Mouse (Mus musculus) testis, adult 2 months (tissue): Measurements from ENCODE around the gene Adgrg1. TPM values are rescaled to one million over a fixed set of nuclear protein-coding genes. Genes with fewer than 3 reads are reported as not detected.

ENCODE experiments used
- H3K27ac ChIP-seq: fragments of 200-500 bp; 2 replicates; pipeline ENCODE4 v1.5.1; 2012; ENCODE audit warnings: low read depth, low read length; ENCODE audit not compliant: control insufficient read depth, insufficient read depth
- H3K27me3 ChIP-seq: fragments of 200-500 bp; 2 replicates; pipeline ENCODE4 v1.6.1; 2012; ENCODE audit warnings: mild to moderate bottlenecking, low read length, moderate library complexity; ENCODE audit not compliant: control insufficient read depth, insufficient read depth
- H3K36me3 ChIP-seq: fragments of 200-500 bp; 2 replicates; pipeline ENCODE4 v1.6.1; 2012; ENCODE audit warnings: mild to moderate bottlenecking, low read length; ENCODE audit not compliant: control insufficient read depth, insufficient read depth
- H3K4me1 ChIP-seq: fragments of 200-500 bp; 2 replicates; pipeline ENCODE4 v1.6.1; 2012; ENCODE audit warnings: low read length; ENCODE audit not compliant: control insufficient read depth, insufficient read depth
- H3K4me3 ChIP-seq: fragments of 200-500 bp; 2 replicates; pipeline ENCODE4 v1.5.1; 2012; ENCODE audit warnings: low read depth, mild to moderate bottlenecking, low read length, moderate library complexity, mixed read lengths; ENCODE audit not compliant: control insufficient read depth
- CTCF ChIP-seq: fragments of 200-500 bp; IDR thresholded peaks from 2 replicates; pipeline ENCODE4 v1.5.1; 2012; ENCODE audit warnings: low read depth, mild to moderate bottlenecking, inconsistent platforms, low read length, moderate library complexity; ENCODE audit not compliant: control insufficient read depth, insufficient read depth, insufficient replicate concordance
- POLR2A ChIP-seq: fragments of 200-500 bp; IDR thresholded peaks from 2 replicates; pipeline ENCODE4 v1.6.1; 2012; ENCODE audit warnings: low read depth, mild to moderate bottlenecking, inconsistent platforms, low read length, moderate library complexity; ENCODE audit not compliant: control insufficient read depth
- polyA plus RNA-seq: library from polyadenylated mRNA; depleted of rRNA; stranded (reverse); fragments of >200 nt; gene quantifications from 2 replicates; pipeline ENCODE4 v1.2.3, GENCODE M21; 2012

Adgrg1 gene
- polyA plus RNA-seq, 1 experiment: 62.3 TPM

- H3K27ac ChIP-seq: peak overlapping the region; percentile 54; the same call in 1 of the 2 replicates
- no peaks in the 10 kb centered on the region for H3K27me3 ChIP-seq
- TF ChIP-seq CTCF (no peak; the same call in 1 of the 2 replicates), POLR2A (no peak)
- no peaks in the 10 kb centered on the region for H3K36me3 ChIP-seq
- H3K4me3 ChIP-seq: peak overlapping the region; percentile 41
- H3K4me1 ChIP-seq: peaks cover 8% of the 10 kb centered on the region
Measured at GRCm38 (mm10) chr8:94985023-94985422, 10.5 kb downstream of the Adgrg1 start.

DNA sequence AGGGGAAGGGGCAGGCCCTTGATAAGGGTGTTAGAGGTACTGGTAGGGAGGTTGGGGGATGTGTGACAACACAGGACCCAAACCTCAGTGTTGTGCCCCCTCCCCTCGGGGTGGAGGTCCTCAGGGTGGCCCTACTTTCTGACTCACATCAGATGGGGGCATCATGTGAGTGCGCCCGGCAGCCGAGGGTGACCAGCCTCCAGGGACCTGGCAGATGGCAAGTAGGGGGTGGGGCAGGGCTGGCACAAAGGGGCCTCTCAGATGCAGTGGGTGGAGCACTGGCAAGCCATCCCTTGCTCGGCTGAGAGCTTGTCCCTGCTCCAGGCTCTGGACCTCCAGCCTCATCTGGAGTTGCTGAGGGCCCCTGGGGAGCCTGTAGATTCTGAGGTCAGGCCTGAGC lies 12.1 kb downstream of the Adgrg1 start:
- TF ChIP-seq POLR2A (no peak), CTCF (no peak)
- Histone ChIP-seq H3K36me3 (no peaks in the 10 kb centered on the region), H3K4me3 (no peak overlapping the region), H3K27me3 (no peaks in the 10 kb centered on the region), H3K4me1 (peaks cover 8% of the 10 kb centered on the region), H3K27ac (no peak overlapping the region)

- Histone ChIP-seq H3K4me3 (no peak overlapping the region), H3K27ac (no peak overlapping the region), H3K36me3 (no peaks in the 10 kb centered on the region), H3K4me1 (peaks cover 11% of the 10 kb centered on the region), H3K27me3 (no peaks in the 10 kb centered on the region)
- TF ChIP-seq POLR2A: no peak
- TF ChIP-seq CTCF: no peak
Measured at GRCm38 (mm10) chr8:94987553-94987952, 13.0 kb downstream of the Adgrg1 start.

- Histone ChIP-seq H3K27ac (no peak overlapping the region), H3K4me1 (peaks cover 13% of the 10 kb centered on the region), H3K27me3 (no peaks in the 10 kb centered on the region), H3K36me3 (no peaks in the 10 kb centered on the region), H3K4me3 (no peak overlapping the region)
- TF ChIP-seq CTCF (no peak), POLR2A (no peak)
Measured at GRCm38 (mm10) chr8:94988619-94989018, 14.1 kb downstream of the Adgrg1 start.

DNA sequence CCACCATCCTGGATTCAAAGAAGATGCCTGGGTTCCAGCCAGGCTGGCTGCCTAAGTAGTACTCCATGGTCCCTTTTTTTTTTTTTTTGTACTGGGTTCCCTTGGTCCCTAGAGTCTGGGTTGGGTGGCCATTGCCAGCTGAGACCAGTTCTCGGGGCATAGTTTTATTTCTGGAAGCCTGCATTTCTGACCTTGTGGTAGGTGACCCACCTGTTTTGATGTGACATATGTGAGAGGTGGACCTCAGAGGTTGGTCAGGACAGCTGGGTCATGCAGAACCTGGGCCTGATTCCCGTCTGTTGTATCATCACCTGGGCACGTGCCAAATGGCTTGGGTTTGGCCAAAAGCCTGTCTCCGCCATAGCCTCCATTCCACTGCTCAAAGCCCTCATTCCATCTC lies 15.2 kb downstream of the Adgrg1 start:
- Histone ChIP-seq H3K27ac (no peak overlapping the region), H3K4me3 (no peak overlapping the region), H3K27me3 (no peaks in the 10 kb centered on the region), H3K36me3 (no peaks in the 10 kb centered on the region), H3K4me1 (peaks cover 6% of the 10 kb centered on the region; the same call in 1 of the 2 replicates)
- TF ChIP-seq POLR2A (no peak), CTCF (no peak)

DNA sequence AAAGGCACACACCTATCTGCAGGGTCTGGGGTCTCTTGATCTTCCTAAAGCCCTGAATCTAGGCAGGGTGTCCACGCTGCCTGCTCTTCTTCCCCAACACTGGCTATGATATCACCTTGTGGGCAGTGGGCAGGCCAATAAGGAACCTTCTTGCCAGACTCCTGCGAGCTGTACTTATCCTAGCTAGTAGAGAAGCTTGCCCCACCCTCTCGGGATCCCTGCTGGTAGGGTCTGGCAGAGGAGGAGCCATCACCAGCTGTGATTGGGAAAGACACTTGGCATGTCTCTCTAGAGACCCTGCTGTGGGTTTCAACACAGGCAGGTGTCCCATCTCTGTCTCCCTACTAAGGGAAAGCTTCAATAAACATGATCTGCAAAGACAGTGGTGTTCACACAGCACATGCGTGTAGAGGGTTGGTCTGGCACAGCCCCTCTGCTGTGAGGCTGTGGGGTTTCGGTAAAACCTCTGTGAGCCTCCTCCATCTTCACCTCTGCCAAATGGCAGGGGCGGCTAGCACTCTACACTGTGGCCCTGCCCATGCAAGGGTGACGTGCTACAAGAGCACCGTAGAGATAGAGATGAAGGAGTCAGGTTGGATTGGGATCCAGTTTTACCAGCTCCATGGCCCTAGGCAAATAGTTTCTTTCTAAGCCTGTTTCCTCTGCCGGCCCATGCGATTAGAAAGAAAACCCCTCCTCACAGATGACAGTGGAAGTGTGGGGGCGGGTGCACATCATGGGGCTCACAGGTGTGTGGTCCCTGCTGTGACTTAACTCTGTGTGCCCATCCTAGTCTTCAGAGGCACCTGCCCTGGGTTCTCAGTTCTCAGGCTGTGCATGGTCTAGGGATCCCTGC lies 16.3 kb downstream of the Adgrg1 start:
- H3K36me3 ChIP-seq: no peaks in the 10 kb centered on the region
- no peak overlapping the region for H3K4me3 ChIP-seq
- H3K4me1 ChIP-seq: peaks cover 6% of the 10 kb centered on the region; the same call in 1 of the 2 replicates
- TF ChIP-seq POLR2A (no peak), CTCF (no peak)
- H3K27ac ChIP-seq: no peak overlapping the region
- H3K27me3 ChIP-seq: no peaks in the 10 kb centered on the region

- no peaks in the 10 kb centered on the region for H3K27me3 ChIP-seq
- H3K27ac ChIP-seq: no peak overlapping the region
- no peak for TF ChIP-seq POLR2A
- no peak for TF ChIP-seq CTCF
- peaks cover 9% of the 10 kb centered on the region; the same call in 1 of the 2 replicates for H3K4me1 ChIP-seq
- no peak overlapping the region for H3K4me3 ChIP-seq
- H3K36me3 ChIP-seq: no peaks in the 10 kb centered on the region
Measured at GRCm38 (mm10) chr8:94991454-94991994, 17.0 kb downstream of the Adgrg1 start.
